Mouse (Mus musculus): ENCODE measurements around the gene Anks1b.

DNA sequence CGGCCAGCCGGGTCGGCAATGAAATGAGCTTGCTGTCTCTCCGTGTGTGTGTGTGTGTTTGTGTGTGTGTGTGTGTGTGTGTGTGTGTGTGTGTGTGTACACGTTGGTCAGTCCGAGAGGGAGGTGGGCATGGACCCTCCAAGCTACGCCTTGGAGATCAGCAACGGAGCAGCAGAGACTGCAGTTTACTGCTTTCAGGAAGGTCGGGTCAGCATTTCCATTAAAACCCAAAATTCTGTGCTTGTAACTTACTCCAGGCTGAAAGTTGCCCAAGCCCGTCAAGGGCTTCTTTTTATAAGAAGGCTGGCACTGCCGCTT is 956.9 kb downstream of the Anks1b start:
- TF ChIP-seq CTCF (IDR thresholded peaks at IDR 0.05) = no peak
- TF ChIP-seq EP300 (IDR thresholded peaks at IDR 0.05) = no peak

Data from lung, postnatal 0 days (tissue).